Mouse (Mus musculus): Measurements from ENCODE around the gene 4931406P16Rik. TPM values are rescaled to one million over a fixed set of nuclear protein-coding genes. Genes with fewer than 3 reads are reported as not detected.

The 4931406P16Rik gene
- polyA plus RNA-seq, 1 experiment = 17.6 TPM

DNA sequence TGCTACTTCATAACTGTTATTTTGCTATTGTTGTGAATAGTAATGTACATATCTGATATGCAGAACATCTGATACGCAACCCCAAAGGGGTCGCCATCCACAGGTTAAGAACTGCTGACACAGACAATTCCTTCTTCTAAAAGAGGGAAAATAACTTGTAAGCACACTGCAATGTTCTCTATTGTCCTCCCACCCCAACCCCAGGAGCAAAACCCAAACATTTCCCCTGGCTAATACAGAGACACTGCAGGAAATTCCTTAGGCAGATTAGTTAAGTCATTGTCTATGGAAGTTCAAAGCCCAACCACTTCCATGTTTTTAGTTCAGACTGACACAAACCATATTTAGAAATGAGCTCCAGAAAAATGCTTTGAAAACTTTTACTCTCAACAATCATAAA is 14.5 kb downstream of the 4931406P16Rik start:
- H3K27me3 ChIP-seq (ENCODE audit: control insufficient read depth, insufficient read depth, low read length) = no peaks in the 10 kb centered on the region
- H3K27ac ChIP-seq (ENCODE audit: control insufficient read depth, insufficient read depth, low read depth, low read length) = no peak overlapping the region
- no peaks in the 10 kb centered on the region for H3K36me3 ChIP-seq (ENCODE audit: control insufficient read depth, insufficient read depth, low read length)
- no peaks in the 10 kb centered on the region for H3K4me1 ChIP-seq (ENCODE audit: control insufficient read depth, insufficient read depth, low read length)
- no peak for TF ChIP-seq POLR2A (IDR thresholded peaks at IDR 0.05; ENCODE audit: control insufficient read depth, low read depth, low read length)
- H3K4me3 ChIP-seq (ENCODE audit: control insufficient read depth, low read depth, low read length) = no peak overlapping the region

DNA sequence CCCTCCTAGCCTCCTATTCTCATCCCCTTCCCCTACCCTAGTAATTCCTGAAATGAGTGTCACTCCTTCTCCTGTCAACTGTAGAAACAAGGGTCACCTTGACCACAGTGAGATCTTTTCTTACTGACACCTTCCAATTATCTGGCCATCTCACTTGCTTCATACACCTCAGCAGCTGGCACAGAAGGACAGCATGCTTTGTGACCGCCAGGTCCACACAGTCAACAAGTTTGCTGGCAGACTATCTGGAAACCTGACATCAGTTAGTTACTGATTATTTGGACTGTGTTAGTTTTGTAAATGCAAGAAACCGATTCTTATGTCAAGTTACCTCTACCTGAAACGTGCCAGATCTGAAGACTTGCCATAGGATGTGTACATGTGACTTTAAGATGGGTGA is 17.2 kb downstream of the 4931406P16Rik start:
- Histone ChIP-seq H3K27me3 (ENCODE audit: control insufficient read depth, insufficient read depth, low read length) (no peaks in the 10 kb centered on the region), H3K36me3 (ENCODE audit: control insufficient read depth, insufficient read depth, low read length) (no peaks in the 10 kb centered on the region), H3K27ac (ENCODE audit: control insufficient read depth, insufficient read depth, low read depth, low read length) (no peak overlapping the region), H3K4me3 (ENCODE audit: control insufficient read depth, low read depth, low read length) (no peak overlapping the region), H3K4me1 (ENCODE audit: control insufficient read depth, insufficient read depth, low read length) (no peaks in the 10 kb centered on the region)
- TF ChIP-seq POLR2A (IDR thresholded peaks at IDR 0.05; ENCODE audit: control insufficient read depth, low read depth, low read length) (no peak), CTCF (IDR thresholded peaks at IDR 0.05; ENCODE audit: control insufficient read depth, insufficient read depth, insufficient replicate concordance, low read depth, low read length) (no peak)

DNA sequence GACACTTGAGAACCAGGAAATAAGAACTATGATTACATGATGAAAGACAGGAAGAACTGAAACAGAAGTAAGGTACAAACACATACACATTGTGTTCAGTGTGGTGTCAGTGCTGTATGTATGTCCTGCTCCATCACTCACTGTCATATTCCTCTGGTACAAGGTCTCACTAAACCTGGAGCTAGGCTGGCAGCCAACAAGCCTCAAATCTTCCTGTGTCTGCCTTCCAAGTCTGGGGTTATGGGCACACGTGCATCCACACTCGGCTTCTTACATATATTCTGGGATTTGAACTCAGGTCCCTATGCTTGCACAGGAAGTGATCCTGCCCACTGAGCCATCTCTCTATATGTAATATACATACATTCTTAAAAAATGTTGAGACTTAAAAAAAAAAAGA is 20.7 kb downstream of the 4931406P16Rik start:
- no peaks in the 10 kb centered on the region for H3K4me1 ChIP-seq (ENCODE audit: control insufficient read depth, insufficient read depth, low read length)
- no peaks in the 10 kb centered on the region for H3K27me3 ChIP-seq (ENCODE audit: control insufficient read depth, insufficient read depth, low read length)
- TF ChIP-seq POLR2A (IDR thresholded peaks at IDR 0.05; ENCODE audit: control insufficient read depth, low read depth, low read length) = no peak
- no peak for TF ChIP-seq CTCF (IDR thresholded peaks at IDR 0.05; ENCODE audit: control insufficient read depth, insufficient read depth, insufficient replicate concordance, low read depth, low read length)
- no peaks in the 10 kb centered on the region for H3K36me3 ChIP-seq (ENCODE audit: control insufficient read depth, insufficient read depth, low read length)
- H3K4me3 ChIP-seq (ENCODE audit: control insufficient read depth, low read depth, low read length) = no peak overlapping the region
- H3K27ac ChIP-seq (ENCODE audit: control insufficient read depth, insufficient read depth, low read depth, low read length) = no peak overlapping the region

DNA sequence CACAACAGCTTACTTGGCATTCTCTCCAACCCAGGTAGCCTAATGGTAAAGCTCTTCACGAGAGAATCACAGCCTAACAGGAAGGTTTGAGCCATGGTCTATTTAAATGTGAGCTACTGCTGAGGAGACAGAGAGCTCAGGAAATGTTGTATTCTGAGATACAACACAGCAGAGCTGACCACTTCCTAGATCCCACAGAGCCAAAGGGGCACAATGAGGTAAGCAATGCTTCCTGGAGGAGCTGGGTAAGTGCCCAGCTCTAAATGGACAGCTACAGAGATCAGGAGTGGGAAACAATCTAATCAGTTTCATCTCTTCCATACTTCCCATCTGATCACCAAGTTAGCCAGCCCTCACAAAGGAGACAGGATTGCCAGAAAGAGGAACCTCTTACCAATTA is 22.1 kb downstream of the 4931406P16Rik start:
- Histone ChIP-seq H3K27ac (ENCODE audit: control insufficient read depth, insufficient read depth, low read depth, low read length) (no peak overlapping the region; the same call in 1 of the 2 replicates), H3K27me3 (ENCODE audit: control insufficient read depth, insufficient read depth, low read length) (no peaks in the 10 kb centered on the region), H3K4me3 (ENCODE audit: control insufficient read depth, low read depth, low read length) (no peak overlapping the region), H3K4me1 (ENCODE audit: control insufficient read depth, insufficient read depth, low read length) (no peaks in the 10 kb centered on the region), H3K36me3 (ENCODE audit: control insufficient read depth, insufficient read depth, low read length) (no peaks in the 10 kb centered on the region)
- no peak for TF ChIP-seq POLR2A (IDR thresholded peaks at IDR 0.05; ENCODE audit: control insufficient read depth, low read depth, low read length)
- TF ChIP-seq CTCF (IDR thresholded peaks at IDR 0.05; ENCODE audit: control insufficient read depth, insufficient read depth, insufficient replicate concordance, low read depth, low read length) = no peak

DNA sequence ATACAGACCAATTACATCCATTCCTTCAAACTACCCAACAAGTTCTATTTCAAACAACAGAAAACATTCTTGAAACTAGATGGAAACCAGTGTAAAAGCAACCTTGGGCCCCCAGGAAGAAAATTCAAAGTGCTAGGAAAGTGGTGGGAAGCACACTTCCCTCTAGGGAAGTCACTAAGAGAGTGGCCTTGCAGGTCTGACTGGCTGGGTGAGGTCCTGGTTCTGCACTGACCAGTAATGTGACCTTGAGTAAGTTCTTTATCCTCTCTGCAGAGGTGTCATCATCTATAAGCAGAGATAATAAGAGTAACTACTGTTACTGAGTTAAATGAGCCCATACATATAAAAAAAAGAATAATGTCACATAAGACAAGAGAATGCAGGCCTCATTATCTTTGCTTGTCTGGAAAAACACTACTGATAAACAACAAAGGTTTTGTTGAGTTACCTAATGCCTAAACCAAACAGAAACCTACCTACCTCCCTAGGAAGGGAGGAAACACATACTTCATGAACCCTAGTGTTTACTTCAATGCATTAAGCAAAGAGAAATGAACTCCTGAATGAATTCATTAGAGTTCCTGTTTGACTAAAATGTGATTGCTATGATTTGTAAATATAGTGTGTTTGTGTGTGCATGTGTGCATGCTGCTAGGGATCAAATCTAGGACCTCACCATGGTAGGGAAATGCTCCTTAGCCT is 22.8 kb downstream of the 4931406P16Rik start:
- Histone ChIP-seq H3K27ac (ENCODE audit: control insufficient read depth, insufficient read depth, low read depth, low read length) (no peak overlapping the region), H3K4me3 (ENCODE audit: control insufficient read depth, low read depth, low read length) (no peak overlapping the region), H3K36me3 (ENCODE audit: control insufficient read depth, insufficient read depth, low read length) (no peaks in the 10 kb centered on the region), H3K27me3 (ENCODE audit: control insufficient read depth, insufficient read depth, low read length) (no peaks in the 10 kb centered on the region), H3K4me1 (ENCODE audit: control insufficient read depth, insufficient read depth, low read length) (no peaks in the 10 kb centered on the region)
- TF ChIP-seq CTCF (IDR thresholded peaks at IDR 0.05; ENCODE audit: control insufficient read depth, insufficient read depth, insufficient replicate concordance, low read depth, low read length) (no peak), POLR2A (IDR thresholded peaks at IDR 0.05; ENCODE audit: control insufficient read depth, low read depth, low read length) (no peak)

DNA sequence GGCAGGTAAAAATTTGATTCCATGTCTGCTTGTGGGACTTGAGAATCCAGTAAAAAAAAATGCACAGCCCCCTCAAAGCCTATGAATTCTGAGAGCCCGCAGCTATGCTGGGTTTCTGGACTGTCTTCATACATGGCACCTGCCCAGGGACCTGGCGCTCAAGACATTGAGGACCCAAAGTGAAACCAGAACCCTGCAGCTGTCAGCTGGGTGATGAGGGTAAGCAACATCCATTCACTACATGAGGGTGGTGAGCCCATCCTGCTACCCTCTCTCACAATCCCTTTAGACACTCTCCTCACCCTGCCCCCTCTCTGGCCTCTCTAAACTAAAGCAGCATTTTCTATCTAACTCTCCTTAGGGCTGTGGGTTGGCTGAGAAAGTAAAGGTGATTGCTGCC is 35.7 kb downstream of the 4931406P16Rik start:
- no peak overlapping the region for H3K4me3 ChIP-seq (ENCODE audit: control insufficient read depth, low read depth, low read length)
- no peaks in the 10 kb centered on the region for H3K27me3 ChIP-seq (ENCODE audit: control insufficient read depth, insufficient read depth, low read length)
- H3K36me3 ChIP-seq (ENCODE audit: control insufficient read depth, insufficient read depth, low read length) = no peaks in the 10 kb centered on the region
- no peaks in the 10 kb centered on the region for H3K4me1 ChIP-seq (ENCODE audit: control insufficient read depth, insufficient read depth, low read length)
- H3K27ac ChIP-seq (ENCODE audit: control insufficient read depth, insufficient read depth, low read depth, low read length) = no peak overlapping the region
- no peak for TF ChIP-seq CTCF (IDR thresholded peaks at IDR 0.05; ENCODE audit: control insufficient read depth, insufficient read depth, insufficient replicate concordance, low read depth, low read length)
- no peak for TF ChIP-seq POLR2A (IDR thresholded peaks at IDR 0.05; ENCODE audit: control insufficient read depth, low read depth, low read length)

DNA sequence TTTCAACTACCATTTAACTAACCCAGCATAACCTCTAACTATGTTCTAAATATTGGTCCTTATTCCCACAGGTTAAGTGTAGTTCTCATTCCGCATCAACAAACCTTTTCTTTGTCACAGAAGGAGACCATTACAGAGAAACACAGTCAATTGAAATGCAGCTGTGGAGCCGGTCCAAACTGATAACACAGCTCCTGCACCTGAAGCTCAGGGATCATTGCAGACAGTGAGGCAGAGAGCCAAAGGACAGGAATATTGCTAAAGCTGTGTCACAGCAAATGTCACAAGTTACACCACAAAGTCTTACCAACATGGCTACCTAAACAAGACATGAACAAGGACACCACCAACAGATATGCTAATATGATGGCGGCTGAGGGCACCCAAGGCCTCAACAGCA is 37.3 kb downstream of the 4931406P16Rik start:
- Histone ChIP-seq H3K4me1 (ENCODE audit: control insufficient read depth, insufficient read depth, low read length) (no peaks in the 10 kb centered on the region), H3K27me3 (ENCODE audit: control insufficient read depth, insufficient read depth, low read length) (no peaks in the 10 kb centered on the region), H3K4me3 (ENCODE audit: control insufficient read depth, low read depth, low read length) (no peak overlapping the region), H3K36me3 (ENCODE audit: control insufficient read depth, insufficient read depth, low read length) (no peaks in the 10 kb centered on the region), H3K27ac (ENCODE audit: control insufficient read depth, insufficient read depth, low read depth, low read length) (no peak overlapping the region)
- TF ChIP-seq CTCF (IDR thresholded peaks at IDR 0.05; ENCODE audit: control insufficient read depth, insufficient read depth, insufficient replicate concordance, low read depth, low read length) (no peak), POLR2A (IDR thresholded peaks at IDR 0.05; ENCODE audit: control insufficient read depth, low read depth, low read length) (no peak)

Measured in testis, adult 2 months (tissue).